Mouse (Mus musculus) C2C12 (cell line): ENCODE results near the gene Cuedc1. TPM values are rescaled to one million over a fixed set of nuclear protein-coding genes. Genes with fewer than 3 reads are reported as not detected.

Source experiments
- H3K27me3 ChIP-seq: one replicate; pipeline ENCODE4 v1.6.1; 2011; ENCODE audit not compliant: control insufficient read depth, insufficient read depth, insufficient read length
- H3K36me3 ChIP-seq: one replicate; pipeline ENCODE4 v1.6.1; 2011; ENCODE audit not compliant: control insufficient read depth, insufficient read depth
- H3K4me3 ChIP-seq: one replicate; pipeline ENCODE4 v1.5.1; 2011; ENCODE audit warnings: mild to moderate bottlenecking, control low read depth; ENCODE audit not compliant: poor library complexity, insufficient read depth, severe bottlenecking
- H3K79me2 ChIP-seq: one replicate; pipeline ENCODE4 v1.6.1; 2011; ENCODE audit not compliant: control insufficient read depth, insufficient read depth
- H3K79me3 ChIP-seq: one replicate; pipeline ENCODE4 v1.6.1; 2011; ENCODE audit warnings: low read depth, control low read depth
- H3ac ChIP-seq: one replicate; pipeline ENCODE3; 2011; ENCODE audit warnings: low read depth; ENCODE audit not compliant: control insufficient read depth, insufficient read length
- CEBPB ChIP-seq: IDR thresholded peaks from one replicate; pipeline ENCODE4 v1.6.1; 2011; ENCODE audit warnings: low read depth, mild to moderate bottlenecking, control low read depth, moderate library complexity
- CTCF ChIP-seq: IDR thresholded peaks from one replicate; pipeline ENCODE4 v1.5.1; 2011; ENCODE audit not compliant: control insufficient read depth, insufficient read depth, insufficient read length
- FOSL1 ChIP-seq: IDR thresholded peaks from one replicate; pipeline ENCODE4 v1.8.0; 2011; ENCODE audit warnings: mild to moderate bottlenecking, low read length; ENCODE audit not compliant: poor library complexity, insufficient read depth, severe bottlenecking
- MAX ChIP-seq: IDR thresholded peaks from one replicate; pipeline ENCODE4 v1.6.1; 2011; ENCODE audit warnings: mild to moderate bottlenecking, control low read depth
- MYOD1 ChIP-seq: IDR thresholded peaks from one replicate; pipeline ENCODE4 v1.6.1; 2011; ENCODE audit warnings: low read depth; ENCODE audit not compliant: control insufficient read depth, insufficient read length
- MYOG ChIP-seq: IDR thresholded peaks from one replicate; pipeline ENCODE4 v1.6.1; 2011; ENCODE audit not compliant: control insufficient read depth, insufficient read length; ENCODE audit errors: extremely low read depth
- USF1 ChIP-seq: IDR thresholded peaks from one replicate; pipeline ENCODE4 v1.6.1; 2011; ENCODE audit warnings: low read depth, mild to moderate bottlenecking, control low read depth, moderate library complexity
- long read RNA-seq, 2 experiments: library from polyadenylated mRNA; unstranded; transcript quantifications; one replicate each; pipeline ENCODE4 v2.0.0; 2019 to 2020
- polyA plus RNA-seq: library from polyadenylated mRNA; unstranded; fragments of >200 nt; fragmentation: generic; extraction: Trizol; gene quantifications from one replicate; pipeline ENCODE4 v1.2.1, GENCODE M21; 2012; ENCODE audit warnings: missing spikeins

Gene Cuedc1
- 16.2 TPM for polyA plus RNA-seq
- long read RNA-seq, experiment 1, partial matches to known transcripts: 6 of 37 reads
- long read RNA-seq, experiment 1, other reads (novel, unspliced or antisense): 21 of 37 reads
- long read RNA-seq, experiment 2, transcript Cuedc1-201 (11 exons, 3,180 nt): major isoform, 45 of 67 reads
- long read RNA-seq, experiment 2, partial matches to known transcripts: 1 of 67 reads
- long read RNA-seq, experiment 2, other reads (novel, unspliced or antisense): 21 of 67 reads

DNA sequence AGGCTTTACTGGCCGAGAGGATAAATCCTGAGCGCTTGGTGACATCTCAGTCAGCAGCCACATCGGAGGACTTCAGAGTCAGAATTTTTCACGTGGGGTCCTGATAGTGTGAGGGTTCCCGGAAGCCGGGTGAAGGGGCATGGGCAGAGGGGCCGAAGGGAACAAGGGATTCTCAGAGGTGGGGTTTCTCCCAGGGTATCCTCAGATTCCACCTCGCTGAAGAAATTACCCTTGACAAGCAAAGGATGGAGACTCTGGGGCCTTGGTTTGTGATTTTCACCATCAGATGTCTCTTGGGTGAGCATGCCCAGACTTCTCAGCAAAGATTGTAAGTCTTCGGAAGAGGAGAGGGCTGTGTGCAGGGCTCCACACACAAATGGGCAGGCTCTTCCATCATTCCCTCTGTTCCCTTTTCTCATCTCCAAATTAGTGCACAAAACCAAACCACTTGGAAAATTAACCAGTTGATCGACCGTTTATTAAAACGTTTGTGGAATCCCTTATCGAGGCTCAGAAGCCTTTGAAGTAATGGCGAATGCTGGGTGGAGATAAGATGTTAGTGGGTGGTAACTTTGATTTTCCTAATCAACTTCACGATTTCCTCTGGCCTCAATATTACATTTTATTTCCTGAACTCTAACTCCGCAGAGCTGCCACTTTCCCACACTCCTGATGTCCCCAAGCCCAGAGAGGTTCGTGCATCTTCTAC, at the start of gene Cuedc1:
Cuedc1 (plus strand) TSS at position 38 of the 709 bp plus-strand sequence.
- Histone ChIP-seq H3K4me3 (peak within 1 kb of the TSS; percentile 72), H3ac (peak within 1 kb of the TSS; percentile 95), H3K79me3 (peaks cover 22% of the 10 kb centered on the region), H3K36me3 (no peaks in the 10 kb centered on the region), H3K79me2 (peaks cover 49% of the 10 kb centered on the region), H3K27me3 (no peaks in the 10 kb centered on the region)
- no peak for TF ChIP-seq MAX
- no peak for TF ChIP-seq FOSL1
- no peak for TF ChIP-seq CEBPB
- no peak for TF ChIP-seq MYOG
- TF ChIP-seq MYOD1: no peak
- TF ChIP-seq CTCF: no peak
- no peak for TF ChIP-seq USF1

DNA sequence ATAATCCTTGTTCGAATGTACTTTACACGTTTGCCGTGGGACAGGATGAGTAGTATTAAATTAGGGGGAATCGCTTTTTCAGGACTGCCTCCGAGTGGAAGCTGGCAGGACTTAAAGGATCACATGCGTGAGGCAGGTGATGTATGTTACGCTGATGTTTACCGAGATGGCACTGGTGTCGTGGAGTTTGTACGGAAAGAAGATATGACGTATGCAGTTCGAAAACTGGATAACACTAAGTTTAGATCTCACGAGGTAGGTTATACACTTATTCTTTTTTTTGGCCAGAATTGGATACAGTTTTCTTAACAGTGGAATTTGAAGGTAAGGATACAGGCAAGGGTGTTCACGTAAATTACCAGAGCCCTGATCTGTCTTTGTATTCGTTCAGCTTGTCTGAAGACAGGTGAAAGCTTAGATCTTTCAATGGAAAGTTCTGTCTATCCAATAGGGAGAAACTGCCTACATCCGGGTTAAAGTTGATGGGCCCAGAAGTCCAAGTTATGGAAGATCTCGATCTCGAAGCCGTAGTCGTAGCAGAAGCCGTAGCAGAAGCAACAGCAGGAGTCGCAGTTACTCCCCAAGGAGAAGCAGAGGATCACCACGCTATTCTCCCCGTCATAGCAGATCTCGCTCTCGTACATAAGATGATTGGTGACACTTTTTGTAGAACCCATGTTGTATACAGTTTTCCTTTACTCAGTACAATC, 48.7 kb upstream of the Cuedc1 start:
- H3K79me3 ChIP-seq: peaks cover 54% of the 10 kb centered on the region
- H3K36me3 ChIP-seq: peaks cover 57% of the 10 kb centered on the region
- H3K79me2 ChIP-seq: peaks cover 79% of the 10 kb centered on the region
- peak overlapping the region; percentile 97 for H3ac ChIP-seq
- H3K4me3 ChIP-seq: peak overlapping the region; percentile 99
- no peaks in the 10 kb centered on the region for H3K27me3 ChIP-seq
- no peak for TF ChIP-seq FOSL1
- no peak for TF ChIP-seq MYOD1

DNA sequence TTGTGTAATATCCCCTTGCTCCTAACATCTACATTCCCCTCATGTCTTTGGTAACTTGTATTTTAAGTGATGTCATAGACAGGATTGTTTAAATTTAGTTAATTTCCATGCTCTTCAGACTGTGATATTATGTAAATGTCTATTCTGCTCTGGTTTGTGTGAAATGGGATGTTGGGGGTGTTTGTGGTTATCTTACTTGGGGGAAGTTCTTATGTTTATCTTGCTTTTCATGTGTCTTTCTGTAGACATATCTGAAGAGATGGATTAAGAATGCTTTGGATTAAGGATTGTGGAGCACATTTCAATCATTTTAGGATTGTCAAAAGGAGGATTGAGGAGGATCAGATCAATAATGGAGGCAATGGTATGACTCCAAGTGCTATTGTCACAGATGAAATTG, 48.1 kb upstream of the Cuedc1 start:
- Histone ChIP-seq H3ac (peak overlapping the region; percentile 46), H3K27me3 (no peaks in the 10 kb centered on the region), H3K79me3 (peaks cover 54% of the 10 kb centered on the region), H3K36me3 (peaks cover 61% of the 10 kb centered on the region), H3K79me2 (peaks cover 85% of the 10 kb centered on the region), H3K4me3 (peak overlapping the region; percentile 99)
- no peak for TF ChIP-seq MYOG
- TF ChIP-seq MAX: no peak
- no peak for TF ChIP-seq CEBPB
- TF ChIP-seq USF1: no peak
- no peak for TF ChIP-seq CTCF
- TF ChIP-seq MYOD1: no peak

DNA sequence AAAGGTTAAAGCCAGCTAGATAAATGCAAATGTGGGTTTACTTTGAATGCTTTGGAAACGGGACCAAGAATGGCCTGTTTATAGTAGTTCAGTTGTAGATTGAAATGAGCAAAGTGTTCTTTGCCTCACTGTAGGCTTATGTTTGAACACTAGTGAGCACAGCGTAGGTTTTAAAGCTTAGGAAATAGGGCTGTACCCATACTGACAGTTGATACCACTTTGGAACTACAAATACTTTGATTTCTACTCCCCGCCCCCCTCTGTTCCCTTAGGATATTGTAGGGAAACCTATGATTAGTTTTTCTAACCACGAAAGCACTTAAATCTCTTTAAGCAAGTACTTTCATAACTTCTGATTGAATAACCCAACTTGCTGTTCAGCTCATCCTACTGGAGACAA, 45.2 kb upstream of the Cuedc1 start:
- H3K79me2 ChIP-seq: peaks cover 72% of the 10 kb centered on the region
- peaks cover 81% of the 10 kb centered on the region for H3K36me3 ChIP-seq
- no peaks in the 10 kb centered on the region for H3K27me3 ChIP-seq
- H3K4me3 ChIP-seq: no peak overlapping the region
- TF ChIP-seq CEBPB: no peak
- no peak for TF ChIP-seq USF1
- TF ChIP-seq CTCF: no peak
- no peak for TF ChIP-seq MYOD1
- TF ChIP-seq MAX: no peak
- no peak for TF ChIP-seq MYOG
- TF ChIP-seq FOSL1: no peak
- H3K79me3 ChIP-seq: peaks cover 49% of the 10 kb centered on the region
- no peak overlapping the region for H3ac ChIP-seq

DNA sequence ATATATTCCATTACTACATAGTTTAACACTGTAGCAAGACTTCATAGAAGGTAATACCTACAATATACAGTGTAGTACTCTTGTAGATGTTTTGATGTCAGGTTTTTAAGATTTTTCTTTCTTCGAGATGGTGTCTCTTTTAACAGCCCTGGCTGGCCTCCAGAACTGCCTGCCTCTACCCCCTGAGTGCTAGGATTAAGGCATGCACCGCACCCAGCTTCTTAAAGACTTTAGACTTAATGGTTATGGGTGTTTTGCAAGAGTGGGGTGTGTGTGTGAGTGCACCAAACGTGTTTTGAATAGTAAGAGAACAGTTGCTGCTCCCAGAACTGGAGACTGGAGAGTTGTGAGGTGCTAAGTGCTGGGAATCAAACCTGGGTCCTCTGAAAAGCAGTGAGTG, 44.0 kb upstream of the Cuedc1 start:
- H3K36me3 ChIP-seq: peaks cover 83% of the 10 kb centered on the region
- H3K4me3 ChIP-seq: no peak overlapping the region
- TF ChIP-seq MYOD1: no peak
- no peak for TF ChIP-seq CTCF
- no peak overlapping the region for H3ac ChIP-seq
- H3K79me2 ChIP-seq: peaks cover 61% of the 10 kb centered on the region
- H3K27me3 ChIP-seq: no peaks in the 10 kb centered on the region
- H3K79me3 ChIP-seq: peaks cover 38% of the 10 kb centered on the region

DNA sequence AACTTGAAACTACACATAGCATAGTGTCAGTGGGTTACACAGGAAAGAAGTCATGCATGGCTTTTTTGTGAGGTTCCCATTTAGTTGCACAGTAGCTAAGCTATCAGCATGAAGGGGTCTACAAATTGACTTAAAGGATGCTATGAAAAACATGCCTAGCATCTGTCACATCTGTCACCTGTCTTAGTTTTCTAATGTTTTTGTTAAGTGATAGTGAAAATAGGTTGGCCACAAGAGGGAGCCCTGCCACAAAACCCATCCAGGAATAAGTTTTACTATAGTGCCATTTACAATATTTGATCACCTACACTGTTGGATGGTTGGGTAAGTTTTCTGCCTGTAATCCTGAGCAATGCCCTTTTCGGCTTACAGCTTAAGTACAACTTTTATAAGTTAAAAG, 43.3 kb upstream of the Cuedc1 start:
- H3K79me2 ChIP-seq: peaks cover 53% of the 10 kb centered on the region
- peaks cover 76% of the 10 kb centered on the region for H3K36me3 ChIP-seq
- no peak for TF ChIP-seq MYOD1
- no peak for TF ChIP-seq CEBPB
- TF ChIP-seq FOSL1: no peak
- no peak for TF ChIP-seq CTCF
- no peak for TF ChIP-seq MAX
- no peak for TF ChIP-seq MYOG
- TF ChIP-seq USF1: no peak
- H3K79me3 ChIP-seq: peaks cover 30% of the 10 kb centered on the region
- H3K4me3 ChIP-seq: no peak overlapping the region
- no peak overlapping the region for H3ac ChIP-seq
- H3K27me3 ChIP-seq: no peaks in the 10 kb centered on the region
